In genomic region chr6:75799546-75799945, GRCm38 (mm10) we compare ENCODE assay signal across 18 mouse cellular contexts.
DNase-seq lines count a peak whose midpoint lies in the region; ATAC-seq and TF ChIP-seq lines count a peak whose summit lies in the region.
"Had no signal": no experiment of that assay in that cellular context is flagged by ENCODE, and none has a peak within 500 bp of the region (broad histone marks: within the 10 kb centered on the region; RNA-seq: fewer than 3 reads in every experiment).

No protein-coding gene starts in this region.

- no peak overlapping the region for H3K9ac ChIP-seq in hindbrain, embryonic 14.5 days
- no peak overlapping the region for H3K9ac ChIP-seq in limb, embryonic 14.5 days (ENCODE audit: low read depth, low read length, severe bottlenecking)
- H3K9ac ChIP-seq: heart, embryonic 13.5 days had no signal

- no peak for TF ChIP-seq POLR2A in brain, embryonic 14.5 days (IDR thresholded peaks at IDR 0.05; ENCODE audit: borderline replicate concordance, extremely low read depth, insufficient read depth, insufficient read length, poor library complexity, severe bottlenecking)
- TF ChIP-seq POLR2A in limb, embryonic 14.5 days (IDR thresholded peaks at IDR 0.05; ENCODE audit: borderline replicate concordance, extremely low read depth, insufficient read depth, insufficient read length): no peak

- no peak overlapping the region for H3K4me2 ChIP-seq in hindbrain, embryonic 14.5 days (replicated peaks)
- no peak overlapping the region for H3K4me2 ChIP-seq in limb, embryonic 14.5 days (replicated peaks; ENCODE audit: low read depth, low read length, severe bottlenecking)
- H3K4me2 ChIP-seq: heart, embryonic 13.5 days had no signal

- no peaks in the 10 kb centered on the region for H3K9me3 ChIP-seq in hindbrain, embryonic 14.5 days (ENCODE audit: control insufficient read depth, low read length)
- no peaks in the 10 kb centered on the region for H3K9me3 ChIP-seq in limb, embryonic 14.5 days (ENCODE audit: control insufficient read depth, low read length)
- H3K9me3 ChIP-seq: heart, embryonic 13.5 days had no signal

- intact Hi-C loops in left cerebral cortex, postnatal 25 days (cut with DNase I): no loop called here

- no peak for TF ChIP-seq CTCF in brain, embryonic 14.5 days (IDR thresholded peaks at IDR 0.05; ENCODE audit: borderline replicate concordance, extremely low read depth, insufficient read depth, insufficient read length)

- ATAC-seq in hindbrain, embryonic 14.5 days (ENCODE audit: low FRiP score): peak; percentile 43; the same call in 1 of the 2 replicates
- ATAC-seq in limb, embryonic 14.5 days (ENCODE audit: low FRiP score, low read depth): peak; percentile 88
- no peak for ATAC-seq in CD4-positive, CD25-positive, alpha-beta regulatory T cell, adult 4 months

- DNase-seq in brain, adult 2 months (ENCODE audit: low read depth, low spot score): peak; percentile 24
- peak; percentile 76 for DNase-seq in brain, embryonic 14.5 days (ENCODE audit: low read depth)
- DNase-seq in hindbrain, embryonic 14.5 days (ENCODE audit: low spot score): peak; percentile 26
- peak; percentile 64 for DNase-seq in limb, embryonic 14.5 days (ENCODE audit: low spot score)
- DNase-seq in left cerebral cortex, postnatal 25 days (ENCODE audit: low spot score in 2 of 2): no peak
- no peak for DNase-seq in thymus, postnatal 10 days (ENCODE audit: low spot score in 2 of 2)
- DNase-seq: adrenal gland, postnatal 25 days; gastrocnemius, postnatal 36 days; heart, postnatal 4 days; kidney, adult 2 months; kidney, postnatal 36 days; liver; lung, adult 2 months; lung, postnatal 4 days; thymus, postnatal 14 days had no signal

- H3K4me1 ChIP-seq in hindbrain, embryonic 14.5 days (replicated peaks; ENCODE audit: control insufficient read depth, insufficient read depth, low read length): peaks cover 5% of the 10 kb centered on the region; the same call in 1 of the 2 replicates
- peaks cover 4% of the 10 kb centered on the region; the same call in 1 of the 2 replicates for H3K4me1 ChIP-seq in limb, embryonic 14.5 days (ENCODE audit: control insufficient read depth, insufficient read depth, low read length)
- H3K4me1 ChIP-seq: heart, embryonic 13.5 days had no signal

- WGBS in hindbrain, embryonic 14.5 days: 43% methylated on average over 2 of the region's 2 CpGs
- WGBS in limb, embryonic 14.5 days: 27% methylated on average over 2 of the region's 2 CpGs

- H3K36me3 ChIP-seq in hindbrain, embryonic 14.5 days (replicated peaks; ENCODE audit: control insufficient read depth, insufficient read depth): no peaks in the 10 kb centered on the region
- no peaks in the 10 kb centered on the region for H3K36me3 ChIP-seq in limb, embryonic 14.5 days (ENCODE audit: control insufficient read depth, insufficient read depth, low read length)
- H3K36me3 ChIP-seq: heart, embryonic 13.5 days had no signal

- H3K27me3 ChIP-seq in hindbrain, embryonic 14.5 days (ENCODE audit: control insufficient read depth, insufficient read depth, low read length): no peaks in the 10 kb centered on the region
- H3K27me3 ChIP-seq in limb, embryonic 14.5 days (ENCODE audit: control insufficient read depth, insufficient read depth, low read length): no peaks in the 10 kb centered on the region
- H3K27me3 ChIP-seq: heart, embryonic 13.5 days had no signal

- peak overlapping the region; percentile 43; the same call in 1 of the 2 replicates for H3K27ac ChIP-seq in hindbrain, embryonic 14.5 days
- no peak overlapping the region for H3K27ac ChIP-seq in limb, embryonic 14.5 days (replicated peaks; ENCODE audit: low read depth, low read length)
- H3K27ac ChIP-seq: heart, embryonic 13.5 days had no signal

- no peak overlapping the region for H3K4me3 ChIP-seq in hindbrain, embryonic 14.5 days (replicated peaks; ENCODE audit: low read length)
- H3K4me3 ChIP-seq in limb, embryonic 14.5 days (replicated peaks; ENCODE audit: low read length): no peak overlapping the region
- H3K4me3 ChIP-seq: erythroblast, embryonic 14.5 days; heart, embryonic 13.5 days had no signal

Comparison
In these comparisons a context has a peak if more than half of its experiments do, and no peak if none do; other contexts are left out.
1. DNase-seq: peak in brain, adult 2 months (single experiment), brain, embryonic 14.5 days (single experiment), hindbrain, embryonic 14.5 days (single experiment) and limb, embryonic 14.5 days (single experiment); none in left cerebral cortex, postnatal 25 days (0 of 2) and thymus, postnatal 10 days (0 of 2).